Mouse (Mus musculus): ENCODE data around the gene Fhl1. TPM values are rescaled to one million over a fixed set of nuclear protein-coding genes. Genes with fewer than 3 reads are reported as not detected.

Fhl1 gene
- polyA plus RNA-seq, 1 experiment from 2014 or later = 153 TPM

DNA sequence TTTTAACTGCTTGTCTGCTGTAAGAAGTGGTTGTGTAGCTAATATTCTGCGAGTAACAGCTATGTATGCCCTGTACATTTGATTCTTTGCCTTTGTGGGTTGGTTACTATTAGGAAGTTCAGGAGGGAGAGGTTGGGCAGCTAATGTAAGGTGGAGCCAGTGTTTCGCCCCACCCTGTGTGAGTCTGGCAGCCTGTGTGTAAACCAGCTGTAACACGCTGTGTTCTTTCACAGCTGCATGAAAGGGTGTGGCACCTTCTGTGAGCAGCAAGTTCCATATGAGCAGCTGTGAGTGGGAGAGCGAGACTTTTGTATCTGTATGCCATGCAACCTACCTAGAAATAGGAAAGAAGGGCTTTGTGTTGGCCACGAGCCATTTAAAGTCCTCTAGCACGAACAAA lies 20.6 kb downstream of the Fhl1 start:
- no peak overlapping the region for H3K27ac ChIP-seq (ENCODE audit: poor library complexity, severe bottlenecking)
- no peak for ATAC-seq (ENCODE audit: insufficient number of reproducible peaks, low FRiP score)
- H3K36me3 ChIP-seq = no peaks in the 10 kb centered on the region
- H3K4me2 ChIP-seq = no peak overlapping the region
- no peaks in the 10 kb centered on the region for H3K9me3 ChIP-seq (replicated peaks)
- H3K4me3 ChIP-seq = no peak overlapping the region
- 67% methylated on average over 6 of the region's 6 CpGs for WGBS
- H3K4me1 ChIP-seq (replicated peaks) = peaks cover 4% of the 10 kb centered on the region; the same call in 1 of the 2 replicates
- no peaks in the 10 kb centered on the region for H3K27me3 ChIP-seq (replicated peaks)
- no peak overlapping the region for H3K9ac ChIP-seq

DNA sequence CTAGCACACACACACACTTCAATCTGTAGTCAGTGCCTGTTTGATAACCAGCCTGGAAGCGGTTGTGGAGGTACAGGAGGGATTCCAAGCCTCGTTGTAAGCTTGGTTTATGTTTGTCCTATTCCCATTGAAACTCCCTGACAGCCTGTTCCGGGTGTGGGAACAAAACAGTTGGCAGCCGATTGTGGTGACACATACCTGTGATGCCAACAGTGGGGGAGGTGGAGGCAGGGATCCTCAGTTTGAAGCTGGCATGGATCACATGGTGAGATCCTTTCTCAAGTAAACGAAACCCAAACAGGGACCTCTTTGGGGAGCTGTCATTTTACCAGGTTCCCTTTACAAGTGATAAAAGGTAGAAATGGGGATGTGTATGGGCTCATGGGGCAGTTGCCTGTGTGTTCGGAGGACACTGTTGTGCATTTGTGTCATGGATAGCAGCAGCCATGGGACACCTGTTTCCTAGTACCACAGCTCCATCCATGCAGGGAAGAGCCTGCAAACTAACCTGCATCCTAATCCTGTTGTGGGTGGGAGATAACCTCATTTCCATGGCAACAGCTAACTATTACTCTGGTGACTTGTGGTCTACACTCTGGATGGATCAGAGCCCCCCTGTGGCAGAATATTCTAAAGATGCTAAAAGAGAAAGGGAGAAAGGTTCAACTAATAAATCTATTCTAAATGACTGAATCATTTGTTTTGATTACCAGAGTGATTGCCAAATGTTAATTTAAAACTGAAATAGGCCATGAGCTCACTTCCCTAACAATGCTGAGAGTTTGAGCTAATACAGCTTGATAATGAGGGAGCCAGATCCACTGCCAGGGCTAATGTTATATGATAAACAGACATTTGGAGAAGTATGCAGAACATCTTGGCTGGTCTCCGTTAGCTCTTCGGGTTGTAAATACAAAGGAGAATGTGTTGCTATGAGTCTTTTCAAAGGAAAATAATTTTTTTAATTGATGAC lies 22.0 kb downstream of the Fhl1 start:
- 72% methylated on average over 8 of the region's 8 CpGs for WGBS
- no peak overlapping the region for H3K27ac ChIP-seq (ENCODE audit: poor library complexity, severe bottlenecking)
- no peak overlapping the region for H3K4me2 ChIP-seq
- ATAC-seq (ENCODE audit: insufficient number of reproducible peaks, low FRiP score) = no peak
- H3K4me1 ChIP-seq (replicated peaks) = peaks cover 4% of the 10 kb centered on the region; the same call in 1 of the 2 replicates
- no peaks in the 10 kb centered on the region for H3K9me3 ChIP-seq (replicated peaks)
- H3K9ac ChIP-seq = no peak overlapping the region
- H3K36me3 ChIP-seq = no peaks in the 10 kb centered on the region
- H3K4me3 ChIP-seq = no peak overlapping the region
- no peaks in the 10 kb centered on the region for H3K27me3 ChIP-seq (replicated peaks)

GRCm38 (mm10) chrX:56755646-56756045 lies 24.1 kb downstream of the Fhl1 start:
- Histone ChIP-seq H3K27ac (ENCODE audit: poor library complexity, severe bottlenecking) (no peak overlapping the region), H3K4me2 (no peak overlapping the region), H3K4me3 (no peak overlapping the region), H3K36me3 (no peaks in the 10 kb centered on the region), H3K9ac (no peak overlapping the region), H3K4me1 (replicated peaks) (peaks cover 4% of the 10 kb centered on the region; the same call in 1 of the 2 replicates), H3K27me3 (replicated peaks) (no peaks in the 10 kb centered on the region), H3K9me3 (replicated peaks) (no peaks in the 10 kb centered on the region)
- no peak for ATAC-seq (ENCODE audit: insufficient number of reproducible peaks, low FRiP score)
- 47% methylated on average over 2 of the region's 2 CpGs for WGBS

GRCm38 (mm10) chrX:56756352-56756751 lies 24.8 kb downstream of the Fhl1 start:
- Histone ChIP-seq H3K4me2 (no peak overlapping the region), H3K27ac (ENCODE audit: poor library complexity, severe bottlenecking) (no peak overlapping the region), H3K9me3 (replicated peaks) (no peaks in the 10 kb centered on the region), H3K4me3 (no peak overlapping the region), H3K9ac (no peak overlapping the region), H3K4me1 (replicated peaks) (peaks cover 4% of the 10 kb centered on the region; the same call in 1 of the 2 replicates), H3K36me3 (no peaks in the 10 kb centered on the region), H3K27me3 (replicated peaks) (no peaks in the 10 kb centered on the region)
- ATAC-seq (ENCODE audit: insufficient number of reproducible peaks, low FRiP score) = no peak
- 49% methylated on average over 7 of the region's 7 CpGs for WGBS

- Histone ChIP-seq H3K27me3 (replicated peaks) (no peaks in the 10 kb centered on the region), H3K4me1 (replicated peaks) (peaks cover 4% of the 10 kb centered on the region; the same call in 1 of the 2 replicates), H3K4me2 (no peak overlapping the region), H3K9ac (no peak overlapping the region), H3K4me3 (no peak overlapping the region), H3K9me3 (replicated peaks) (no peaks in the 10 kb centered on the region), H3K36me3 (no peaks in the 10 kb centered on the region), H3K27ac (ENCODE audit: poor library complexity, severe bottlenecking) (no peak overlapping the region)
- ATAC-seq (ENCODE audit: insufficient number of reproducible peaks, low FRiP score) = no peak
- WGBS = 66% methylated on average over 3 of the region's 3 CpGs
These were observed 28.7 kb downstream of the Fhl1 start for GRCm38 (mm10) chrX:56760257-56760760.

- Histone ChIP-seq H3K9ac (no peak overlapping the region), H3K4me1 (replicated peaks) (peaks cover 4% of the 10 kb centered on the region; the same call in 1 of the 2 replicates), H3K27me3 (replicated peaks) (no peaks in the 10 kb centered on the region), H3K27ac (ENCODE audit: poor library complexity, severe bottlenecking) (no peak overlapping the region), H3K4me2 (no peak overlapping the region), H3K9me3 (replicated peaks) (no peaks in the 10 kb centered on the region), H3K36me3 (no peaks in the 10 kb centered on the region), H3K4me3 (no peak overlapping the region)
- ATAC-seq (ENCODE audit: insufficient number of reproducible peaks, low FRiP score) = no peak
These were observed 38.3 kb downstream of the Fhl1 start for GRCm38 (mm10) chrX:56769838-56770237.

GRCm38 (mm10) chrX:56771751-56772150 lies 40.2 kb downstream of the Fhl1 start:
- Histone ChIP-seq H3K27me3 (replicated peaks) (no peaks in the 10 kb centered on the region), H3K4me2 (no peak overlapping the region), H3K27ac (ENCODE audit: poor library complexity, severe bottlenecking) (no peak overlapping the region), H3K9me3 (replicated peaks) (no peaks in the 10 kb centered on the region), H3K36me3 (no peaks in the 10 kb centered on the region), H3K4me1 (replicated peaks) (peaks cover 4% of the 10 kb centered on the region; the same call in 1 of the 2 replicates), H3K4me3 (no peak overlapping the region), H3K9ac (no peak overlapping the region)
- 65% methylated on average over 1 of the region's 1 CpGs for WGBS
- ATAC-seq (ENCODE audit: insufficient number of reproducible peaks, low FRiP score) = no peak

GRCm38 (mm10) chrX:56773329-56773728 lies 41.7 kb downstream of the Fhl1 start:
- Histone ChIP-seq H3K4me1 (replicated peaks) (peaks cover 4% of the 10 kb centered on the region; the same call in 1 of the 2 replicates), H3K4me3 (no peak overlapping the region), H3K27ac (ENCODE audit: poor library complexity, severe bottlenecking) (no peak overlapping the region), H3K9ac (no peak overlapping the region), H3K27me3 (replicated peaks) (no peaks in the 10 kb centered on the region), H3K36me3 (no peaks in the 10 kb centered on the region), H3K9me3 (replicated peaks) (no peaks in the 10 kb centered on the region), H3K4me2 (no peak overlapping the region)
- ATAC-seq (ENCODE audit: insufficient number of reproducible peaks, low FRiP score) = no peak
- 84% methylated on average over 4 of the region's 4 CpGs for WGBS

DNA sequence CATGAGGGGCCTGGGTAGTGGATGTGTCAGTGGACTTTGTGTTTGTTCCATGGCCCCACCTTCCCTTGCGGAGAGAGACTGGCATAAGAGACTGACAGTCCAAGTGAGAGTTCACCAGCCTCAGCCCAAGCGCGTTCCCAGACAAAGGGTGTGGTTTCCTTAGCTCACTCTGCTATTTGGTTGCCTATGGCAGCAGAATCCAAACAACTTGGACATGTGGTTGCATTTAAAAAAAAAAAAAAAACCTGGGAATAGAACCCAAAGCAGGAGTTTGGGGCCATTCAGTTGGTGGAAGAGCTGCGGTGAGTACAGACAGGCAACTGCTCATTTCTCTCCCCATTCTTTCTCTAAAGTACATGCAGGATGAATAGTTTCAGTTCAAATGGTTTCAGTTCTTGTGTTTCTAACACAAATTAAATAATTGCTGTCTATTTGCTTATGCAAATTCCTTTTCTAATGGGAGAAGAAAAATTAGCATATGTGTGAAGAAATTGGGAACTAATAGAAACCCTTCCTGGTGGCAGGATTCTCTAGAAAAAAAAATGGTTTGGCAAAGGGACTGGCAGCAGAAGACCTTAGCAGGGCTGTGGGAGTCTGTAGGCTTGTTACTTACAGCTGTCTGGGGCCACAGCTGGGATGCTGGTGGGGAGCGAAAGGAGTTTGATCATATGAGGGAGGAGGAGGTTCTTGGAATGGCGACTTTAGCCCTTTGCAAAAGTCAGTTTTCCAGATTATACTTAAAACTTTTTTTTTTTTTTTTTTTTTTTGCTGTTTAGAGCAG lies 54.9 kb downstream of the Fhl1 start:
- 70% methylated on average over 6 of the region's 6 CpGs for WGBS
- Histone ChIP-seq H3K36me3 (peaks cover 21% of the 10 kb centered on the region), H3K9me3 (replicated peaks) (no peaks in the 10 kb centered on the region), H3K4me3 (no peak overlapping the region), H3K27me3 (replicated peaks) (no peaks in the 10 kb centered on the region), H3K4me1 (replicated peaks) (peaks cover 5% of the 10 kb centered on the region; the same call in 1 of the 2 replicates), H3K9ac (no peak overlapping the region), H3K4me2 (no peak overlapping the region), H3K27ac (ENCODE audit: poor library complexity, severe bottlenecking) (no peak overlapping the region)
- ATAC-seq (ENCODE audit: insufficient number of reproducible peaks, low FRiP score) = no peak

- no peak for ATAC-seq (ENCODE audit: insufficient number of reproducible peaks, low FRiP score)
- Histone ChIP-seq H3K4me2 (no peak overlapping the region), H3K27me3 (replicated peaks) (no peaks in the 10 kb centered on the region), H3K36me3 (peaks cover 25% of the 10 kb centered on the region), H3K27ac (ENCODE audit: poor library complexity, severe bottlenecking) (no peak overlapping the region), H3K4me3 (no peak overlapping the region), H3K9ac (no peak overlapping the region), H3K4me1 (replicated peaks) (peaks cover 5% of the 10 kb centered on the region; the same call in 1 of the 2 replicates), H3K9me3 (replicated peaks) (no peaks in the 10 kb centered on the region)
- 85% methylated on average over 3 of the region's 3 CpGs for WGBS
These were observed 55.9 kb downstream of the Fhl1 start for GRCm38 (mm10) chrX:56787486-56787885.

DNA sequence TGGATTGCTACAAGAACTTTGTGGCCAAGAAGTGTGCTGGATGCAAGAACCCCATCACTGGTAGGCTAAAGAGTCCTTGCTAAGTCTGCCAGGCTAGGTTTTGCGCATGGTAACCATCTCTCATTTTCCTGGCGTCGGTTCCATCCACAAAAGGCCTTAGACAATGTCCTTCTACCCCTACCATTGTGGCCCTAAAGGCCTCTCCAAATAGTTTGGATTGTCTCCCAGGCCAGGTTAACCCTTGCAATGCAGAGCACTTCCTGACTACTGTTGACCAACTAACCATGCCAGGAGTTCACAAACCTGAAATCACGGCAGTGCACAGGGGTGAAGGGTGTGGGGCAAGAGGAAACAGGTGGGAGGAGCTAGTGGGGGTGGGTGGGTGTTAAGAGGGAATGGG lies 59.0 kb downstream of the Fhl1 start:
- H3K4me2 ChIP-seq = no peak overlapping the region
- peaks cover 5% of the 10 kb centered on the region; the same call in 1 of the 2 replicates for H3K4me1 ChIP-seq (replicated peaks)
- H3K36me3 ChIP-seq = peaks cover 41% of the 10 kb centered on the region
- H3K9ac ChIP-seq = no peak overlapping the region
- no peaks in the 10 kb centered on the region for H3K9me3 ChIP-seq (replicated peaks)
- H3K27ac ChIP-seq (ENCODE audit: poor library complexity, severe bottlenecking) = no peak overlapping the region
- 78% methylated on average over 4 of the region's 4 CpGs for WGBS
- no peak overlapping the region for H3K4me3 ChIP-seq
- no peaks in the 10 kb centered on the region for H3K27me3 ChIP-seq (replicated peaks)
- no peak for ATAC-seq (ENCODE audit: insufficient number of reproducible peaks, low FRiP score)
